Mouse (Mus musculus): Measurements from ENCODE around the gene Slc6a3.

GRCm38 (mm10) chr13:73516886-73517285 lies 19.7 kb upstream of the Slc6a3 start:
- no peak for TF ChIP-seq EP300 (IDR thresholded peaks at IDR 0.05; ENCODE audit: low read depth)
- no peak for TF ChIP-seq CTCF (IDR thresholded peaks at IDR 0.05; ENCODE audit: low read depth)
